Mouse (Mus musculus): ENCODE measurements around the gene Kpna2.

DNA sequence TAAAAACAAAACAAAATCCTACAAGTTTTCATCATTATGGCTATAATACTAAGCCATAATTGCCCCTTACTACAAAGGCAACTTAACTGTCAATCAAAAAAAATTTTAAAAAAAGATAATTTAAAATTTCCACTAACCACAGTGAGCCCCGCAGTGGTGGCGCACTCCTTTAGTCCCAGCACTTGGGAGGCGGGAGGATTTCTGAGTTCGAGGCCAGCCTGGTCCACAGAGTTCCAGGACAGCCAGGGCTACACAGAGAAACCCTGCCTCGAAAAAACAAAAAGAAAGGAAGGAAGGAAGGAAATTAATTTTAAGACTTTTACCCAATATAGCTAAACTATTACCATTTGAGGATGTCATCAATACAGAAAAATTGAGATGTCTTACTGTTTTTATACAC is 1.4 kb downstream of the Kpna2 start:
- TF ChIP-seq POLR2A (IDR thresholded peaks at IDR 0.05; ENCODE audit: extremely low read depth, insufficient read depth, low read length), result no peak
- TF ChIP-seq CTCF (IDR thresholded peaks at IDR 0.05; ENCODE audit: low read depth, low read length), result no peak

All from liver, adult 2 months (tissue).